Mouse (Mus musculus) bone marrow, adult 2 months (tissue): Measurements from ENCODE around the gene Gm42417.

Source experiments
- CTCF ChIP-seq: fragments of 200-500 bp; IDR thresholded peaks from 2 replicates; pipeline ENCODE4 v1.5.1; 2011; ENCODE audit warnings: low read length, control low read depth; ENCODE audit not compliant: control insufficient read depth, insufficient read depth
- POLR2A ChIP-seq: fragments of 200-500 bp; IDR thresholded peaks from 2 replicates; pipeline ENCODE4 v1.6.1; 2011; ENCODE audit warnings: low read depth, mild to moderate bottlenecking, control low read depth, low read length, borderline replicate concordance; ENCODE audit not compliant: control insufficient read depth

- TF ChIP-seq CTCF = no peak
- no peak for TF ChIP-seq POLR2A
These were observed 15.6 kb upstream of the Gm42417 start for GRCm38 (mm10) chr1:36554633-36555399.
